8 mouse cellular contexts compared by ENCODE assay signal in the genomic region with DNA sequence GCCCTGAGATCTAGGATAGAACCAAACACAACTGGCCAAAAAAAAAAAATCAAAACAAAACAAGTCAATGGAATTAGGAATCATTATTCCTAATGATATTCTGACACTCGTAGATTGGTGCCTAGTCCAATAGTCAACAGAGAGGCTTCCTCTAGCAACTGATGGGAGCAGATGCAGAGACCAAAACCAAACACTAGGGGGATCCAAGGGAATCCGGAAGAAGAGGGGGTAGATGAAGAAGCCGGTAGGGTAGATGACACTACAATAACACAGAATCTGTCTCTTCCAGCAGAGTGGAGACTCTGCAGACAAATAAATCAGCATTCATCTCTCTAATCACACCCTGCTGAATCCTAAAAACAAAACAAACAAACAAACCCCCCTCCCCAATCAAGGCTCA. TPM values are rescaled to one million over a fixed set of nuclear protein-coding genes. Genes with fewer than 3 reads are reported as not detected.
DNase-seq lines count a peak whose midpoint lies in the region; ATAC-seq lines count a peak whose summit lies in the region.

No protein-coding gene starts in this region.

- ATAC-seq in granulocyte monocyte progenitor cell, adult 5-6 weeks (replicated peaks; ENCODE audit: poor library complexity, severe bottlenecking), result peak; percentile 40; the same call in 1 of the 2 replicates
- ATAC-seq in megakaryocyte, adult 5-6 weeks (ENCODE audit: poor library complexity, severe bottlenecking), result peak; percentile 51

- peak; percentile 60 for DNase-seq in embryo, embryonic 10.5 days (ENCODE audit: low spot score)
- no peak for DNase-seq in embryo, embryonic 11 days
- DNase-seq in urinary bladder, postnatal 14 days (ENCODE audit: low spot score), result peak; percentile 58
- no peak for DNase-seq in urinary bladder, postnatal 4 days (ENCODE audit: low spot score in 2 of 2)
- DNase-seq in yolk sac, embryonic 10.5 days (ENCODE audit: low spot score), result no peak
- no peak for DNase-seq in right cerebral cortex, postnatal 14 days

RNA-seq across cellular contexts. Expression of a gene that starts 3.7 kb away (rescaled TPM):
- total RNA-seq in granulocyte monocyte progenitor cell, adult 5-6 weeks (2014; fragmentation: Nextera tagmentation), result 120 and 128 TPM in 2 replicates
- total RNA-seq in granulocyte monocyte progenitor cell, adult 5-6 weeks (2017), result 176 and 204 TPM in 2 replicates
- total RNA-seq in megakaryocyte, adult 5-6 weeks (2015), result 51.8 and 57.3 TPM in 2 replicates
- 103 and 111 TPM in 2 replicates for total RNA-seq in megakaryocyte, adult 5-6 weeks (2017)

RNA-seq across cellular contexts. Expression of a gene that starts 6.5 kb away (rescaled TPM):
- total RNA-seq in granulocyte monocyte progenitor cell, adult 5-6 weeks (2014; fragmentation: Nextera tagmentation), result 0.82 TPM in 1 of 2 replicates, not detected in the other
- total RNA-seq in granulocyte monocyte progenitor cell, adult 5-6 weeks (2017), result not detected in 2 replicates
- not detected in 2 replicates for total RNA-seq in megakaryocyte, adult 5-6 weeks (2015)
- 0.08 TPM in 1 of 2 replicates, not detected in the other for total RNA-seq in megakaryocyte, adult 5-6 weeks (2017)

RNA-seq across cellular contexts. Expression of a gene that starts 18.6 kb away (rescaled TPM):
- 31.7 and 47.1 TPM in 2 replicates for total RNA-seq in granulocyte monocyte progenitor cell, adult 5-6 weeks (2014; fragmentation: Nextera tagmentation)
- total RNA-seq in granulocyte monocyte progenitor cell, adult 5-6 weeks (2017), result 35.5 and 44.1 TPM in 2 replicates
- total RNA-seq in megakaryocyte, adult 5-6 weeks (2015), result 41.6 and 47.3 TPM in 2 replicates
- 40.9 and 49.5 TPM in 2 replicates for total RNA-seq in megakaryocyte, adult 5-6 weeks (2017)

RNA-seq across cellular contexts. Expression of a gene that starts 37.1 kb away (rescaled TPM):
- total RNA-seq in granulocyte monocyte progenitor cell, adult 5-6 weeks (2014; fragmentation: Nextera tagmentation), result 97.6 and 127 TPM in 2 replicates
- total RNA-seq in granulocyte monocyte progenitor cell, adult 5-6 weeks (2017), result 93.2 and 107 TPM in 2 replicates
- 97.7 and 99.3 TPM in 2 replicates for total RNA-seq in megakaryocyte, adult 5-6 weeks (2015)
- total RNA-seq in megakaryocyte, adult 5-6 weeks (2017), result 85.7 and 88.3 TPM in 2 replicates

RNA-seq across cellular contexts. Expression of a gene that starts 38.8 kb away (rescaled TPM):
- 29.3 and 47.1 TPM in 2 replicates for total RNA-seq in granulocyte monocyte progenitor cell, adult 5-6 weeks (2014; fragmentation: Nextera tagmentation)
- 18.4 and 25.9 TPM in 2 replicates for total RNA-seq in granulocyte monocyte progenitor cell, adult 5-6 weeks (2017)
- total RNA-seq in megakaryocyte, adult 5-6 weeks (2015), result 13.7 and 14.7 TPM in 2 replicates
- 14.9 and 20.5 TPM in 2 replicates for total RNA-seq in megakaryocyte, adult 5-6 weeks (2017)

Comparison
In these comparisons a context has a peak if more than half of its experiments do, and no peak if none do; other contexts are left out.
1. DNase-seq: peak in embryo, embryonic 10.5 days (single experiment) and urinary bladder, postnatal 14 days (single experiment); none in embryo, embryonic 11 days (single experiment), urinary bladder, postnatal 4 days (0 of 2), yolk sac, embryonic 10.5 days (single experiment) and right cerebral cortex, postnatal 14 days (single experiment).